Mouse (Mus musculus): ENCODE measurements at regions not wholly inside any gene's neighbourhood (a gene's known extent, or its start where the extent isn't known, plus 50 kb on each side); places are given as distances from the start of the nearest gene placed in this dataset.

DNA sequence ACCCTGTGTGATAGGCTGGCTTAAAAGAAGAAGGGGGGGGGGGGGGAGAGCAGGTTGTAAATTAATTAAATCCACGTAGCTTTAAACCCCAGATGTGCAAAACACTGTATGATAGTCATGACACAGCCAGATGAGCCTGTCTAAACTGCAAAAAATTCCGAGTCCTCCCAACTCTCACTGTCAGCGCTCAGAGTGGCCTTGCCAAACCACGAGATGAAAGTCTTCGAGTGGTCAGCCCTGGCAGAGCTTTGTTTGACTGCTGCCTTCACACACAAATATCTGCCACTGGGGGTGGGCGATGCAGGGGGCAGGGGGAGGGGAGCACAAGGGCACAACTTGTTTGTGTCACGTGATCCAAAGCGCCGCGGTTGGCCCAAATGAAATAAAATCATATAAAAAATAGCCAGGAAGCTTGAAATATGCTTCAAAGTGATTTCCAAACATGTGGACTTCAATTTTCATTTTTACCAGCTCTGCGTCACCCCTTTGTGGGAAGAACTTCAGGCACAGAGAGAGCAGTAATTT lies 396.5 kb upstream of the Jarid2 start:
- WGBS = 73% methylated on average over 11 of the region's 11 CpGs

DNA sequence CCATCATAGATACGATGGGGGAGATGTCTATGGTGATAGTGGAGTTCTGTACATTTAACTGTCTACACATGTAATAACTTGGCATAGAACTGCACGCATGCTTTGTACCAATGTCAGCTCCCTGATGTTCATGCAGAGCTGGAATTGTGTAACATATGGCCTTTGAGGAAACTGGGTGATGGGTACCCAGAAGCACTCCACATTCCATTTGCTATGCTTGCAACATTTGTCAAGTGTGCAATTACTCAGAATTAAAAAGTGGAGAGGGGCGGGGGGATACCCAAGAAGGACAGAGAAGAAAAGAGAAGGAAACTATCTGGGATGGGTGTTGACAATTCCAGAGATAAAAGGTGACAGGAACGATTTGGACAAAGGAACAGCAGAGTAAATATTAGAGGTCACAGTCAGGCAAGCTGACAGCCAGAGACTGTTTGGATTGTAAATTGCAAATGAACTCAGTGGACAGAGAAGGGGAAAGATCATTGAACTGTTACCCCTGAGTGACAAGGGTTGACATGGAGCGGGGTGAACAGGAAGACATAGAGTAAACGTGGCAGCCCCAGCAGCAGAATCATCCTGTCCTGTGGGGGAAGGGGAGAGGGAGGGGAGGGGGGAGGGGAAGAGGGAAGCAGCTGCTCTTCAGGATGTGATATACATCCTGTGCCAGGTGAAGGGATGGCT lies 390.1 kb upstream of the Jarid2 start:
- no peaks in the 10 kb centered on the region for H3K27me3 ChIP-seq (replicated peaks; ENCODE audit: control insufficient read depth, insufficient read depth, low read length)
- WGBS = 34% methylated on average over 6 of the region's 6 CpGs
- no peaks in the 10 kb centered on the region for H3K9me3 ChIP-seq (ENCODE audit: control insufficient read depth, low read length)
- H3K4me2 ChIP-seq (ENCODE audit: low read depth, low read length) = no peak overlapping the region
- ATAC-seq = no peak
- H3K27ac ChIP-seq (ENCODE audit: low read length) = no peak overlapping the region
- H3K36me3 ChIP-seq (ENCODE audit: control insufficient read depth, insufficient read depth, low read length) = no peaks in the 10 kb centered on the region
- H3K4me3 ChIP-seq (ENCODE audit: low read length) = no peak overlapping the region
- no peak overlapping the region for H3K9ac ChIP-seq (ENCODE audit: low read depth, low read length)
- H3K4me1 ChIP-seq (ENCODE audit: control insufficient read depth, insufficient read depth, low read length) = no peaks in the 10 kb centered on the region

More for the DNA sequence above, 396.5 kb upstream of the Jarid2 start:
- Histone ChIP-seq H3K4me2 (ENCODE audit: low read depth, low read length) (no peak overlapping the region), H3K4me3 (ENCODE audit: low read length) (no peak overlapping the region), H3K27me3 (replicated peaks; ENCODE audit: control insufficient read depth, insufficient read depth, low read length) (no peaks in the 10 kb centered on the region), H3K27ac (ENCODE audit: low read length) (no peak overlapping the region), H3K36me3 (ENCODE audit: control insufficient read depth, insufficient read depth, low read length) (no peaks in the 10 kb centered on the region), H3K4me1 (ENCODE audit: control insufficient read depth, insufficient read depth, low read length) (no peaks in the 10 kb centered on the region; the same call in 1 of the 2 replicates), H3K9me3 (ENCODE audit: control insufficient read depth, low read length) (no peaks in the 10 kb centered on the region), H3K9ac (ENCODE audit: low read depth, low read length) (no peak overlapping the region)
- ATAC-seq = no peak

DNA sequence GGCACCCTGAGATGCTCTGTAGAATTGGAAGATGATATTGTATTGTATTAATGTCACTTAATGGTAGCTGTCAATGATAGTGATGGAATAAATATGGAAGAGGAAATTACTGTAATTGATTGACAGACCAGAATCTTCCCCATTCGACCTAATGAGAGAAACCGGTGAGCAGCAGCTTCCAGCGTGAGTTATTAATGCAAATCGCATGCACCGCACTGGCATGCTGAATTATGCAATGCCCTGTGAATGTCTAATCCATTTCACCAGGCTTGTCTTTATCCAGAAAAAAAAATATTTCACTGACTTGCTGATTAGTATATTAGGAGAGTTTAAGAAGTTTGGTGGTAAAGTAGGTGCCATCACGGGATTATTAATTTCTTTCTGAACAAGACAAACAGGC lies 384.2 kb upstream of the Jarid2 start:
- H3K27ac ChIP-seq (ENCODE audit: low read length) = no peak overlapping the region
- H3K9me3 ChIP-seq (ENCODE audit: control insufficient read depth, low read length) = no peaks in the 10 kb centered on the region
- no peaks in the 10 kb centered on the region for H3K27me3 ChIP-seq (replicated peaks; ENCODE audit: control insufficient read depth, insufficient read depth, low read length)
- no peaks in the 10 kb centered on the region for H3K36me3 ChIP-seq (ENCODE audit: control insufficient read depth, insufficient read depth, low read length)
- H3K4me1 ChIP-seq (ENCODE audit: control insufficient read depth, insufficient read depth, low read length) = no peaks in the 10 kb centered on the region
- ATAC-seq = no peak
- WGBS = 79% methylated on average over 6 of the region's 6 CpGs
- H3K9ac ChIP-seq (ENCODE audit: low read depth, low read length) = no peak overlapping the region
- H3K4me2 ChIP-seq (ENCODE audit: low read depth, low read length) = no peak overlapping the region
- no peak overlapping the region for H3K4me3 ChIP-seq (ENCODE audit: low read length)

DNA sequence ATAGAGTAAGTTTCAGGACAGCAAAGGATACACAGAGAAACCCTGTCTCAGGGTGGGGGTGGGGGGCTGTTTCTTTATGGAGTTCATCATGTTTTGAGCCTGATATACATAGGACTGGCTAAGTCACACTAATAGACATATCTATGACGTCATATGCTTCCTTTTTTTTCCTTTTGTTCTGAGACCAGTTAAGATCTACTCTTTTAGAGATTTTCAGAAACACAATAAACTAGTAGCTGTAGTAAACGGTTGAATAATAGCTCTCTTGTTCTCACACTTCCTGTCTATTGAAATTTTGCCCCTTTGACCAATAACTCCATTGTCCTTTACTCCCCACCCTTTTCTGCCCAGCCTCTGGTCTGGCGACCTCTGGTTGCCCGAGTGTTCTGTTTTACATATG lies 382.6 kb upstream of the Jarid2 start:
- no peak overlapping the region for H3K27ac ChIP-seq (ENCODE audit: low read length)
- ATAC-seq = no peak
- 81% methylated on average over 4 of the region's 4 CpGs for WGBS

DNA sequence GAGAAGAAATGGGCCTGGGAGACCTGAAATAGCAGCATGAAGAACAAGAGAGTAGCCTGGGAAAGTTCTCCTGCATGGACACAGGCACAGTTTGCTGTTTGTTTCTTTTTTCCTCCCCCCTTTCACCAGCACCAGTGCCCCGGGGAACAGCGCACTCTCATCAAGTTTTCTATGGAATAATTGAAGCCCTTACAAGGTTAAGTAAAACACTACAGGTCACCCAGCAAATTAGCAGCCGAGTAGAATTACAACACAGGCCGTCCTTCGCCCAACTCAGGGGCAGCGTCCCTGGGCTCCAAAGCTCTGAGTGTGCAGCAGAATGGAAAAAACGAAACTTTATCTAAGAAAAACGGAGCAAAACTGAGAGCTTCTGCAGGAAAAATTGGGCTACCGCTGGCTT lies 381.6 kb upstream of the Jarid2 start:
- Histone ChIP-seq H3K4me3 (ENCODE audit: low read length) (no peak overlapping the region), H3K4me2 (ENCODE audit: low read depth, low read length) (no peak overlapping the region), H3K36me3 (ENCODE audit: control insufficient read depth, insufficient read depth, low read length) (no peaks in the 10 kb centered on the region), H3K9me3 (ENCODE audit: control insufficient read depth, low read length) (no peaks in the 10 kb centered on the region), H3K27ac (ENCODE audit: low read length) (no peak overlapping the region), H3K4me1 (ENCODE audit: control insufficient read depth, insufficient read depth, low read length) (no peaks in the 10 kb centered on the region), H3K9ac (ENCODE audit: low read depth, low read length) (no peak overlapping the region), H3K27me3 (replicated peaks; ENCODE audit: control insufficient read depth, insufficient read depth, low read length) (no peaks in the 10 kb centered on the region)
- ATAC-seq = no peak
- 80% methylated on average over 9 of the region's 9 CpGs for WGBS

More for the DNA sequence above, 382.6 kb upstream of the Jarid2 start:
- Histone ChIP-seq H3K9me3 (ENCODE audit: control insufficient read depth, low read length) (no peaks in the 10 kb centered on the region), H3K9ac (ENCODE audit: low read depth, low read length) (no peak overlapping the region), H3K36me3 (ENCODE audit: control insufficient read depth, insufficient read depth, low read length) (no peaks in the 10 kb centered on the region), H3K4me1 (ENCODE audit: control insufficient read depth, insufficient read depth, low read length) (no peaks in the 10 kb centered on the region), H3K27me3 (replicated peaks; ENCODE audit: control insufficient read depth, insufficient read depth, low read length) (no peaks in the 10 kb centered on the region), H3K4me3 (ENCODE audit: low read length) (no peak overlapping the region), H3K4me2 (ENCODE audit: low read depth, low read length) (no peak overlapping the region)

DNA sequence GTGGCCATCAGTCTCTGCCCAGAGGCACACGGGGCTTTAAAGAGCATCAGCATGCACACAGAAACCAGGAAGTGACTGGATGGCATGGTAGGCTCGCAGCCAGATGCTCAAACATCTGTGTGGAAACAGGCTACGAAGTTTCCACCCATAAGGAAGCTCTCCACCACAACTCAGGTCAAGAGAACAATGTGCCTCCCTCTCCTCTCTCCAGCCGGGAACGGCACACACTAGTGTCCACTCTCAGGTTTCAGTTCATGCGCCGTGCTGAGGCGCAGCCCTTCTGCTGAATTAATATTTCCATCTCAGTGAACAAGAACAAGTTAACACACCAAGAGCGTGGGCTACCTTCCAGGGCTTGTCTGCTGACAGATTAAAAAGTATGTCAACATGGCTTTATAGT lies 375.4 kb upstream of the Jarid2 start:
- Histone ChIP-seq H3K4me2 (ENCODE audit: low read depth, low read length) (no peak overlapping the region), H3K4me1 (ENCODE audit: control insufficient read depth, insufficient read depth, low read length) (no peaks in the 10 kb centered on the region), H3K27ac (ENCODE audit: low read length) (no peak overlapping the region), H3K4me3 (ENCODE audit: low read length) (no peak overlapping the region), H3K36me3 (ENCODE audit: control insufficient read depth, insufficient read depth, low read length) (no peaks in the 10 kb centered on the region), H3K27me3 (replicated peaks; ENCODE audit: control insufficient read depth, insufficient read depth, low read length) (no peaks in the 10 kb centered on the region), H3K9me3 (ENCODE audit: control insufficient read depth, low read length) (no peaks in the 10 kb centered on the region), H3K9ac (ENCODE audit: low read depth, low read length) (no peak overlapping the region)
- no peak for ATAC-seq
- 61% methylated on average over 9 of the region's 9 CpGs for WGBS

DNA sequence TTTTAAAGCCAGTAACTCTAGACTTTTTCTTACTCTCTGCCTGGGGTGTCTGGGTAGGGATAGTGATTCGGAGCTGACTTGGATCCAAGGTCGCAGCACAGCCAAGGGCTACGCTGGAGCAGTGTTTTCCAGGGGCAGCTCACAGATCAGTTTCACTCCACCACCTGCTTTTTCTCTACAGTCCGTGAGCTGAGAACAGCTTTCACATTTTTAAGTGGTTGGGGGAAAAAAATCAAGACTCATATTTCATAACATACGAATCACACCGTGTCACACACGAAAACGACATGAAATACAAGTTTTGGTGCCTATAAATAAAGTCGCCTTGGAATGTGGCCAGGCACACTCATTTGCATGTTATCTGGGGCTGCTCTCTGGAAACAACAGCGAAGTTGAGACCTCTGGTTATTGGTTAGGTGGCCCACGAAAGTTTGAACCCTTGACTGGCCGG lies 373.5 kb upstream of the Jarid2 start:
- H3K27me3 ChIP-seq (replicated peaks; ENCODE audit: control insufficient read depth, insufficient read depth, low read length) = no peaks in the 10 kb centered on the region
- 47% methylated on average over 12 of the region's 12 CpGs for WGBS
- no peak overlapping the region for H3K9ac ChIP-seq (ENCODE audit: low read depth, low read length)
- no peak overlapping the region for H3K4me2 ChIP-seq (ENCODE audit: low read depth, low read length)
- no peaks in the 10 kb centered on the region for H3K36me3 ChIP-seq (ENCODE audit: control insufficient read depth, insufficient read depth, low read length)
- no peaks in the 10 kb centered on the region for H3K9me3 ChIP-seq (ENCODE audit: control insufficient read depth, low read length)
- ATAC-seq = no peak
- no peaks in the 10 kb centered on the region for H3K4me1 ChIP-seq (ENCODE audit: control insufficient read depth, insufficient read depth, low read length)
- H3K4me3 ChIP-seq (ENCODE audit: low read length) = no peak overlapping the region
- H3K27ac ChIP-seq (ENCODE audit: low read length) = no peak overlapping the region

DNA sequence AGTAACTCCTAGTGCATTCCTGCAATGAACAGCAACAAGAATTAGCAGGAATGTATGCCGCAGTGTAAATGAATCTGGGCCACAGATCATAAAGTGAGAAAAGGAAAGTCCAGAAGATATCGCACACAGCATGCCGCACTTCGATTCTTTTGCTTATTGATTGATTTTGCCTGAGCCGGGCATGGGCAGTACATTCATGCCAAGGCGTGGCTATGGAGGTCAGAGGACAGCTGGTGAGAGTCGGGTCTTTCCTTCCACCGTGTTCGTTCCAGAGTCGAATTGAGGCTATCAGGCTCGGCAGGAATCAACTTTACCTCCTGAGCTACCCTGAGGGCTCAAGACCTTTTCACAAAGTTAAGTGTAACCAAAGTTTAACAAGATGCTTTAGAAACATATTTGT lies 372.3 kb upstream of the Jarid2 start:
- ATAC-seq = no peak
- no peaks in the 10 kb centered on the region for H3K36me3 ChIP-seq (ENCODE audit: control insufficient read depth, insufficient read depth, low read length)
- H3K27ac ChIP-seq (ENCODE audit: low read length) = no peak overlapping the region
- H3K9me3 ChIP-seq (ENCODE audit: control insufficient read depth, low read length) = no peaks in the 10 kb centered on the region
- H3K4me1 ChIP-seq (ENCODE audit: control insufficient read depth, insufficient read depth, low read length) = no peaks in the 10 kb centered on the region
- H3K27me3 ChIP-seq (replicated peaks; ENCODE audit: control insufficient read depth, insufficient read depth, low read length) = no peaks in the 10 kb centered on the region
- H3K4me3 ChIP-seq (ENCODE audit: low read length) = no peak overlapping the region
- no peak overlapping the region for H3K9ac ChIP-seq (ENCODE audit: low read depth, low read length)
- no peak overlapping the region for H3K4me2 ChIP-seq (ENCODE audit: low read depth, low read length)
- 73% methylated on average over 11 of the region's 11 CpGs for WGBS

DNA sequence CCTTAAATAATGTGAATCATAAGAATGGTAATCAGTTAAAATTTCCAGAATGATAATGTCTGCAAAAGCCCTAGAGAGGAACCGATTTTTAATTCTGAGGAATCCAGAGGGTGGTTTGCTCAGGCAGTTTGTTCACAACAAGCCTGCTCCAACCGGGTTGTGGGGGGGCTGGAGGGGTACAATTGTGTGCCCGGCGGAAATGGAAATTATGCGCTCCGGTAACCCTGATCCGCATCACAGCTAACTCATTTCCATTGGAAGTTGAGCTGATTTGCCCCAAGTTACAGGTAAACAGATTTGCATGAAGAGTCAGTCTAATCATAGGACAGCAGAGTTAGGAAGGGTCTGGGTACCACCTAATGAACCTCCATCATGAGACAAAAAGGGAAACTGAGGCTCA lies 369.9 kb upstream of the Jarid2 start:
- H3K4me2 ChIP-seq (ENCODE audit: low read depth, low read length) = no peak overlapping the region
- no peaks in the 10 kb centered on the region for H3K27me3 ChIP-seq (replicated peaks; ENCODE audit: control insufficient read depth, insufficient read depth, low read length)
- H3K4me3 ChIP-seq (ENCODE audit: low read length) = no peak overlapping the region
- no peaks in the 10 kb centered on the region for H3K36me3 ChIP-seq (ENCODE audit: control insufficient read depth, insufficient read depth, low read length)
- no peak for ATAC-seq
- H3K9me3 ChIP-seq (ENCODE audit: control insufficient read depth, low read length) = no peaks in the 10 kb centered on the region
- H3K27ac ChIP-seq (ENCODE audit: low read length) = no peak overlapping the region
- H3K9ac ChIP-seq (ENCODE audit: low read depth, low read length) = no peak overlapping the region
- H3K4me1 ChIP-seq (ENCODE audit: control insufficient read depth, insufficient read depth, low read length) = no peaks in the 10 kb centered on the region
- WGBS = 84% methylated on average over 7 of the region's 7 CpGs

DNA sequence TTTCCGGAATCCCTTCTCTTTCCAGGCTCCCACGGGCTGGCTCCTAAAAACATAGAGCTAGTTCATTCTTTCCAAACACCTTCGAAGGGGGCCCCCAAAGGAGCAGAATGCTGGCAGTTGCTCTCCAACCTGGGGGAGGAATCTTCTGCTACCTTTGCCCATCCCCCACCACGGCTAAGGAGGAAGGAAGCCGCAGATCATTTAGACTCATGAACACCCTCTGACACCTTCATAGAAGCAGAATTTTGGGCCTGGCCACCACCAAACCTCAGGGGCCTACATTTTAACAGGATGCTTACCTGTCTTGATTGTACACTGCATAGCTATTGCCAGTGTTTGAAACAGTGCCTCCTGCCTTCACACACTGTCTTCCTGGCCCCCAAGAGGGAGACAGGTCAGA lies 369.3 kb upstream of the Jarid2 start:
- H3K27me3 ChIP-seq (replicated peaks; ENCODE audit: control insufficient read depth, insufficient read depth, low read length) = no peaks in the 10 kb centered on the region
- WGBS = 85% methylated on average over 5 of the region's 5 CpGs
- H3K4me2 ChIP-seq (ENCODE audit: low read depth, low read length) = no peak overlapping the region
- no peaks in the 10 kb centered on the region for H3K9me3 ChIP-seq (ENCODE audit: control insufficient read depth, low read length)
- H3K4me3 ChIP-seq (ENCODE audit: low read length) = no peak overlapping the region
- ATAC-seq = no peak
- no peak overlapping the region for H3K9ac ChIP-seq (ENCODE audit: low read depth, low read length)
- H3K4me1 ChIP-seq (ENCODE audit: control insufficient read depth, insufficient read depth, low read length) = no peaks in the 10 kb centered on the region
- H3K36me3 ChIP-seq (ENCODE audit: control insufficient read depth, insufficient read depth, low read length) = no peaks in the 10 kb centered on the region
- no peak overlapping the region for H3K27ac ChIP-seq (ENCODE audit: low read length)

All from intestine, embryonic 16.5 days (tissue).